Mouse (Mus musculus): ENCODE results near the gene Ccdc106. TPM values are rescaled to one million over a fixed set of nuclear protein-coding genes. Genes with fewer than 3 reads are reported as not detected.
A peak's percentile ranks its signal among the peaks of the same experiment; 100 is the strongest.
"Not testable (repeated sequence)": the region's sequence is repeated elsewhere in the genome, so short reads cannot be mapped to it uniquely, and the experiment has no call there.

Gene Ccdc106
- polyA plus RNA-seq, 3 experiments from 2014 or later: not detected

DNA sequence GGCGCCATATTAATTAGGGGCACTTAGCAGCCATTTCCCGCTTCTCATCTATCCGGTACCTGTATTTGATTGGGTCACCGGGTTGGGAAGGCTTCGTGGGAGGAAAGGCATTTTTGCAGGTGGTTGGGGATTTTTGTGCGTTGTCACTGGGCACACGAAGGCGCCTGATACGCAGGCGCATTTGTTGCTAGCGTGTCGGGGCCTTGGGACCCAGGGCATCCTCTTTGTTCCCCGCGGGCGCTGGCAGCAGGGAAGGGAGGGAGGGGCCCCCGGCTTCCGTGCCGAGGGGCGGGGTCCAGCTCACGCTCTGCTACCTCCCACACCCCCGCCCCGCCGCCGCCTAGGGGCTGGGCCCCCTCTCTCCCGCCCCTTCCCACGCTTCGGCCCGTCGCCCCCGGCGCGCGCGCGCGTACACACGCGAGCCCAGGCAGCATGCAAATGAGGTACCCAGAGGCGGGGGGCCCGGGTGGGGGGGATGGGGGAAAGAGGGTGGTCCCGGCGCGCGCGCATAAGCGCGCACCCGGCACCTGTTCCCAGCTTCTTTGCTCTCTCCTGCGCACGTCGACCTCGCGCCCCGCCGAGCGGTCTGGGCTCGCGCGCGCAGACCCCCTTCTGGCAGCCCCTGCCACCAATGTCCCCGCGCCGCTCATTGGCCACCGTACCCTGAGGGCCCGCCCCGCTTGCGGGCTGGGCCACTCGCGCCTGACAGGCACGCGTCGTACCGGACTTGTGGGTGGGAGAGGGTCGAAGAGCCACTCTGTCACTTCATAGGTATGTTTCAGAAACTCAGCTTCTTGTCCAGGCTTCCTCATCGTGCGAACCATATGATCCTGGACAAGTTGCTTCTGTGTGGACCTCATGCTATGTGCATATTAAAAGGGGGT lies 5.0 kb upstream of the Ccdc106 start, which contains the start of gene Gm44973:
Gene Gm44973 (plus strand): TSS at position 379 of the 884 bp plus-strand sequence.
- ATAC-seq: peak; percentile 78

DNA sequence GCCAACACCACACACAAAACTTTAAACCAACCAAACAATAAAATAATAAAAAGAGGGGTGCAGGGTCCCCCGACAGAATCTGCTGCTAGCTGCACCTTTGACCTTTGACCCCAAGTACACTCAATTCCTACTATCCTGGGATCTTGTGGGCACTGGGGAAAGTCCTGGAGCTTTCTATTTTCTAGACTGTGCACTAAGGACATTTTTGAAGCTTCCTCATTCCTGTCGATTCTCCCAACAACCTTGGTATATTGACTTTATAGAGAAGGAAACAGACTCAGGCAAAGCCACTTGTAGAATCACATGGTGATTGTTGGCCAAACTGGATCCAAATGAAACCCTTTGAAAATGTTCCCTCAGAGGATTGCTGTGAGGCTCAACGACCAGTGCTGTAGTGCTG lies 4.3 kb upstream of the Ccdc106 start:
- ATAC-seq: no peak

DNA sequence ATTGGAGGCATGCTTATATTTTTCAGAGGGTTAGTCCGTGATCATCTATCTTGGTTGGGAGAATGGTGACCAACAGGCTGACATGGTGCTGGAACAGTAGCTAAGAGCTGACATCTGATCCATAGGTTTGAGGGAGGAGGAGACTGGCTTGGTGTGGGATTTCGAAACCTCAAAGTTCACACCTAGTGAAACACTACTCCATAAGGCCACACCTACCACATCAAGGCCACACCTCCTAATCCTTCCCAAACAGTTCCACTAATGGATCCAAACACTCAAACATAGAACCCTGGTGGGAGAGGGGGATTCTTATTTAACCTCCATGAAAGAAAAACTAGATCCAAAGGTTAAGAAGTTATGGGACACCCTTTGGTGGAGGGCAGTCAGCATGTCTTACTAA lies 3.4 kb upstream of the Ccdc106 start:
- no peak for ATAC-seq

DNA sequence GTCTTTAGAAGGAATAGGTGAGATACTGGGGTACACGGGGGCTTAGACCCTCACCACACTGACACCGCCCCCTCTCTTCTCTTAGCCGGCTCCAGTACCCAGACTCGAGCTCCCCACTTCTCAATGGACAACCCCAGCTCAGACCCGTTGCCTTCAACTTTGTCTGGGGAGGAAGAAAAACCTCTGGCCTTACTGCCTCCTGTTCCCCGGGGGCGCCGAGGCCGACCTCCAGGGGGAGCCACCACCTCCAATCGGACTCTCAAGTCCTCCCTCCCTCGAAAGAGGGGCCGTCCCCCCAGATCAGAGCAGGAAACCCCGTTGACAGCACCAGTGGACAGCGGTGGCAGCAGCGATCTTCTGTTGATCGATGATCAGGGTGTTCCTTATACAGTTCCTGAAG lies 3.0 kb upstream of the Ccdc106 start:
- no peak for ATAC-seq

DNA sequence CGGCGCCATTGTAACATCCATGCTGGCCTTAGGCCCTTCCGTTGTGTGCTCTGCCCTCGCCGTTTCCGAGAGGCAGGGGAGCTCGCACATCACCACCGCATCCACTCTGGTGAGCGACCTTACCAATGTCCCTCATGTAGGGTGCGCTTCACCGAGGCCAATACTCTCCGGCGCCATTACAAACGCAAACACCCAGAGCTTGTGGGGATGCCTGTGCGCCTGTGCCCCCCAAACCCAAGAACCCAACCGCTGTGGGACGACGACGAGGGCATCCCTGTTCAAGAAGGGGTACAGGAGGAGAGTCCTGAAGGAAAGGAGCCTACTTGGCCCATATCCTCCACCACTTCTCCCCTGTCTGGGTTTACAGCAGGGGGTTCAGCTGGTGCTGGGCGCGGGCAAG lies 2.4 kb upstream of the Ccdc106 start:
- no peak for ATAC-seq

DNA sequence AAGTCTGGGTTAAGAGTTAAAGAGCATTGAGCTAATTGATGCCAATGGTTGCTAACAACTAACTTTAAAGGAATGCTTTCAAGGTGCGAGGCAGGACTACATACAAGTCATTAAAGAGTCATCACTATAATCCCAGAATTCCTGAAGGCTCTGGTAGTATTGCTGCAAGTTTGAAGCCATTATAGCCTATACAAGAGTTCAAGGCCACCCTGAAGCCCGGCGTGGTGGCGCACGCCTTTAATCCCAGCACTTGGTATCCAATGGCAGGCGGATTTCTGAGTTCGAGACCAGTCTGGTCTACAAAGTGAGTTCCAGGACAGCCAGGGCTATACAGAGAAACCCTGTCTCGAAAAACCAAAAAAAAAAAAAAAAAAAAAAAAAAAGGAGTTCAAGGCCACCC lies 777 bp upstream of the Ccdc106 start:
- not testable (repeated sequence) for ATAC-seq

DNA sequence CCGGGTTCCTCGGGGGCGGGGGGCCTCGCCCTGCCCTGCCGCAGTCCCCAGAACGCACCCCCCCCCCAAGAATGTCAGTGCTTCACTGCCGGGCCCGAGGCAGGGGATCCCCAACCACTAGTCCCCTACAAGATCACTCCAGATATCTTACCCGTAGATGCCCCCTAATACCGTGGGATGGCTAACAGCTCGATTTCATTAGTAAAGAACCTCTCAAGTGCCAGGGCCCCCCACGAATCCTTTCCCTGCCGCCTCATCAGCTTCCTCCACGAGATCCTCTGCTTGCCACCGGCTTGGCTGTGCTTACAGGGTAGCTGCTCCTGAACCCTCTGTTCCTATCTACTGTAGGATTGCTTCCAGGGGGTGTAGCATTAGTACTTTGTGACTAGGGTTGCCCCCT lies 332 bp downstream of the Ccdc106 start:
- peak; percentile 4 for ATAC-seq

DNA sequence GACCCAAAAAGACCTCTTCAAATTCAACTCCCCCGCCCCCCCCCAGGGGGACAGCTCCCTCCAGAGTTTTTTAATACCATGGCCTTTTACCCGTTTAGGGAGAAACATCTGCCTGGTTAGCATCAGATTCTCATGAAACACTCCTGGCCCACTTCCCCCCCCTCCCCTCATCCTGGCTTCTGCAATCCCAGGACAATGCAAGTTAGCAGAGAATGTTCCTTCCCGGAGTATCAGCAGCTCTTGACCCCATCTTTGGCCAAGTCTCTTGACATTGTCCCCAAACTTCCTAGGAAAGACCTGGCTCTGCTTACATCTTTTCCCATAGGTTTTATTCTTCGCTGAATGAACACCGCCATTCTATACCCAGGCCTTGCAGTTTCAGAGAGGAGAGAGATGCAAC lies 844 bp downstream of the Ccdc106 start:
- ATAC-seq: no peak

DNA sequence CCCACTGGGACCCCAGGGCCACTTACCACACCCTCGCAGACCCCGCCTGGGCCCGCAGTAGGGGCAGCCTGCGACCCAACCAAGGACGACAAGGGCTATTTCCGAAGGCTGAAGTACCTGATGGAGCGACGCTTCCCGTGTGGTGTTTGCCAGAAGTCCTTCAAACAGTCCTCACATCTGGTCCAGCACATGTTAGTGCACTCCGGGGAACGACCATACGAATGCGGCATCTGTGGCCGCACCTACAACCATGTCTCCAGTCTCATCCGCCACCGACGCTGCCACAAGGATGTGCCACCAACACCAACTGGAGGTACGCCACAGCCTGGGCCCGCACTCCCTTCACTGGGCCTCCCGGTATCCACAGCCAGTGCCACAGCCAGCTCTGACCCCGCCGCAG lies 9.2 kb downstream of the Ccdc106 start:
- no peak for ATAC-seq

DNA sequence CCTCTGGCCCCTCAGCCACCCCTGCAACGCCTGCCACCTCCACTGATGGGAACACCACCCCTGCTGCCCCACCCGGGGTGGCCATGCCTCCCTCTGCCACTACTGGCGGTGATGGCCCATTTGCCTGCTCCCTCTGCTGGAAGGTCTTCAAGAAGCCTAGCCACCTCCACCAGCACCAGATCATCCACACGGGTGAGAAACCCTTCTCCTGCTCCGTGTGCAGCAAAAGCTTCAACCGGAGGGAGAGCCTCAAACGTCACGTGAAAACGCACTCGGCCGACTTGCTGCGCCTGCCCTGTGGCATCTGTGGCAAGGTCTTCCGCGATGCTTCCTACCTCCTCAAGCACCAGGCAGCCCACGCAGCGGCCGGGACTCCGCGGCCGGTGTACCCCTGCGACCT lies 9.6 kb downstream of the Ccdc106 start:
- no peak for ATAC-seq

DNA sequence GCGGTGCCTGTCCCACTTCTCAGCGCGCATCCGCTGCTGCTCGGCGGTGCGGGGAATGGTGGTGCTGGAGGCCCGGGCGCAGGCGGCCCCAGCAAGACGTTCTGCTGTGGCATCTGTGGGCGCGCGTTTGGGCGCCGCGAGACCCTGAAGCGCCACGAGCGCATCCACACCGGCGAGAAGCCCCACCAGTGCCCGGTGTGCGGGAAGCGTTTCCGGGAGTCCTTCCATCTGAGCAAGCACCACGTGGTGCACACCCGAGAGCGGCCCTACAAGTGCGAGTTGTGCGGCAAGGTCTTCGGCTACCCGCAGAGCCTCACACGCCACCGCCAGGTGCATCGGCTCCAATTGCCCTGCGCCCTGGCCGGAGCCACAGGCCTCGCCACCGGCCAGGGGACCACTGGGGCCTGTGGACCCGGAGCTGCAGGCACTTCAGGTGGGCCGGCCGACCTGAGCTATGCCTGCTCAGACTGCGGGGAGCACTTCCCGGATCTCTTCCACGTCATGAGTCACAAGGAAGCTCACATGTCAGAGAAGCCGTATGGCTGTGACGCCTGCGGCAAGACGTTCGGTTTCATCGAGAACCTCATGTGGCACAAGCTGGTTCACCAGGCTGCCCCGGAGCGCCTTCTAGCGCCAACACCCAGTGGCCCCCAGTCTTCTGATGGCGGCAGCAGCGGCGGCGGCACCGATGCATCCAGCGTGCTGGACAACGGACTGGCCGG lies 10.4 kb downstream of the Ccdc106 start:
- no peak for ATAC-seq

DNA sequence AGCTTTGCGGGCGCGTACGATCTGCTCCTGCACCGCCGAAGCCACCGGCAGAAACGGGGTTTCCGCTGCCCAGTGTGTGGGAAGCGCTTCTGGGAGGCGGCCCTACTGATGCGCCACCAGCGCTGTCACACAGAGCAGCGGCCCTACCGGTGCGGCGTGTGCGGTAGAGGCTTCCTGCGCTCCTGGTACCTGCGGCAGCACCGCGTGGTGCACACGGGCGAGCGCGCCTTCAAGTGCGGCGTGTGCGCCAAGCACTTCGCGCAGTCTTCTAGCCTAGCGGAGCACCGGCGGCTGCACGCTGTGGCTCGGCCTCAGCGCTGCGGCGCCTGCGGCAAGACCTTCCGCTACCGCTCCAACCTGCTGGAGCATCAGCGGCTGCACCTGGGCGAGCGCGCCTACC lies 11.1 kb downstream of the Ccdc106 start:
- no peak for ATAC-seq

DNA sequence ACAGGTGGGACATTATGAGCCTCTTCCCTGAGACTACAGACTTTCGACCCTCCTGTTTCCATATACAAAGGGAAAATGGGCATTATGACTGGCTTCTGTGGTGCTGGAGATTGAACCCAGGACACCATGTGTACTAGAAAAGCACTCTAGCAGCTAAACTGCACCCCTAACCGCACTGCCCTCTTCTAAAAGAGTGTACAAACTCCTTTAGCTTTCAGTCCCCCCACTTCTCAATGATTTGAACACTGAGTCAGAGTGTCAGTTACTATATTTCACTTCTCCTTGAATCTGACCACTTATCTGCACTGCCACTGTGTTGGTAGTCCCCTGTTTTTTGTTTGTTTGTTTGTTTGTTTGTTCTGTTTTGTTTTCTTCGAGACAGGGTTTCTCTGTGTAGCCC lies 13.5 kb downstream of the Ccdc106 start, which contains the start of gene 4632433K11Rik:
Gene 4632433K11Rik (plus strand): TSS at position 301 of the 400 bp plus-strand sequence.
- ATAC-seq: no peak

DNA sequence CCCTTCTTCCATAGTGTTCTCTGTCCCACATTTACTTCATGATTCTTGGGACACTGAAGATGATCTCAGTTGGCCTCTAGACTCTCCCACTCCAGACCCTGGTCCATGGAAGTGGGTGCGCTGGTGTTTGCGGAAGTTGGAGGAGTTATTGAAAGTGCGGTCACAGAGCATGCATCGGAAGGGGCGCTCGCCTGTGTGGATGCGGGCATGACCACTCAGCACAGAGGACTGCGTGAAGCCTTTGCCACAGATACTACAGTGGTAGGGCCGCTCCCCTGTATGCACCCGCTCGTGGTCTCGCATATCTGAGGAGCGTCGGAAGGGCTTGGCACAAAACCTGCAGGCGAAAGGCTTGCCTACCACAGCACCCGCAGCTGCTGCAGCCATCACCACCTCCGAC lies 15.3 kb downstream of the Ccdc106 start:
- ATAC-seq: no peak

DNA sequence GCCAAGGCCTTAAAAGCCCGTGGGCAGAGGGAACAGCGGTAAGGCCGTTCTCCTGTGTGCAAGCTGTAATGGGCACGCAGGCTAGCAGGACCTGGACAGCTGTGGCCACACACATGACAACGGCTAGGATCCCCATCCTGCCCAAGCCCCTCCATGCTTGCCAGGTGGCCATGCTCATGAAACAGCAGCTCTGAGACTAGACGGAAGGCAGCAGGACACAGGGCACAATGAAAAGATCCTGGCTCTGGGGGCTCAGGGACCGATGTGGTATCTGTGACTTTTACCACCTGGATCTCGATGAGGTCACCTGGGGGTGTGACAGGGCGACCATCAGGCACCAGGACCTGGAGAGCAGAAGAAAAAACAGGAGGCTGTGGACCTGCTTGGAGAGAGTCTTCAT lies 15.8 kb downstream of the Ccdc106 start:
- no peak for ATAC-seq

DNA sequence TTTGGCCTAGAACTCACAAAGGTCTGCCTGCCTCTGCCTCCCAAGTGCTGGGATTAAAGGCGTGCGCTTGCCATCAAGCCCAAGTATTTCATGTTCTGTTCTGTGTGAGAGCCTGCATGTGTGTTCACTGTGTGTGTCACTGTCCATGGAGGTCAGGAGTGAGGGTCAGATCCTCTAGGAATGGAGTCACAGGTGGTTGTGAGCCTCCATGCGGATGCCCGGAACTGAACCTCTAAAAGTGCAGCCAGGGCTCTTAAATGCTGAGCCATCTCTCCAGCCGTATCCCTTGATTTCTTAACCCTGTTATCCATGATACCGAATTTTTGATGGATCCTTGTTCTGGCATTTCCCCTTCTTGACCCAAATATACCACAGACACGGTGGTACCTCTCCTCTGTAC lies 16.7 kb downstream of the Ccdc106 start:
- ATAC-seq: no peak

DNA sequence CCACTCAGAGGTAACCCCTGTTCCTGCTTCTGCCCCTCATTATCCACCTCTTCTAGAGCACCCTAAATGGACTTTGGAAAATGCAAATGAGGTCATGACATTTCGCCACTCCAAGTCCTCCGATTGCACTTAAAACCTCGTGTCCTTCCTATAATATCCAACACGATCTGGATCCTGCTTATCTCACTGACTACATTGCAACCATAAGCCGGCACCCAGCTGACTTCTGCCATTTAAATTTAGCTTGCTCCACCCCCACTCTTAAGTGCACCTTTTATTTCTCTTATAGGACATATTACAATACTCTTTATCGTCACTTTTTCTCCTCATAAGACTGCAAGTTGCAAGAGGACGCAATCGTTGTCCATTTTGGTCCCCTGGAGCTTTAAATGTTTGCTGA lies 17.1 kb downstream of the Ccdc106 start:
- ATAC-seq: no peak

DNA sequence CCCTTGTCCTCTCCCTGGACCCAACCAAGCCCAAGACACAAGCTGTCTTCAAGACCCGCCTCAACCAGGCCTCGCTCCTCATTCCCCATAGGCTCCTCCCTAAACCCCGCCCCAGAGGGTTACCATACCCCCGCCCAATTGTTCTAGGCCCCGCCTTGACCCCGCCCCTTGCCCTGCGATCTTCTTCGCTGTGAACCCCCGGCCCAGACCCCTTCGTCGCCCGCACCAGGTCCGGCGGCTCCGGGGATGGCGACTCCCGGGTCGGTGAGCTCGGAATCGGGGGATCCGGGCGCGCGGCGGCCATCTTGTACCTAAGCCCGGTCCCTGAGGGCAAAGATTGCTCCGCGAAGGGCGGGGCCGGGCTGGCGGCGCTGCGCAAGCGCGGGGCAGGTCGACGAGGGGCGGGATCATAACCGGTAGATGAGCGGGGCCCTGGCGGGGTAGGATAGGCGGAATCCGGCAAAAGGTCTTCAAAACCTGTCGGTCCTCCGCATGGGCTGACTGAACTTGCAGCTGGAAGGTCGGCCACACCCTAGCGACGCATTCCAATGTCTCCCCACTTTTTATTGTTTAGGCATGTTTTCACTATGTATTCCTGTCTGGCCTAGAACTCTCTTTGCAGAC lies 17.9 kb downstream of the Ccdc106 start, which contains the start of gene Zfp784:
Gene Zfp784 (minus strand): TSS at position 338 of the 624 bp plus-strand sequence.
- ATAC-seq: peak; percentile 96

DNA sequence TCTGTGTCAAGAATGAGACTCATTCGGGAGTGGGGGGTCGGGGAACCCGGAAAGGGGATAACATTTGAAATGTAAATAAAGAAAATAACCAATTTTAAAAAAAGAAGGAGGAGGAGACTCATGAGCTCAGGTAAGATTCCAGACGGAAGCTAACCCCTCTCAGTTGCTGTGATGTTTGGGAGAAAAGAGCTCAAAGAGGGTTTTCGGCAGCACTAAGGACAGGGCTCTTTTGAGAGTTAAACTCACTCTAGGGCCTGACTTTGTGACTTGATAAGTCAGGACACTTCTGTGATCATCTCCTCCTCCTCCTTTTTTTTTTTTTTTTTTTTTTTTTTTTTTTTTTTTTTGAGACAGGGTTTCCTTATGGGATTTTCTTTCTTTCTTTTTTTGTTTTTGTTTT lies 18.6 kb downstream of the Ccdc106 start:
- ATAC-seq: no peak

DNA sequence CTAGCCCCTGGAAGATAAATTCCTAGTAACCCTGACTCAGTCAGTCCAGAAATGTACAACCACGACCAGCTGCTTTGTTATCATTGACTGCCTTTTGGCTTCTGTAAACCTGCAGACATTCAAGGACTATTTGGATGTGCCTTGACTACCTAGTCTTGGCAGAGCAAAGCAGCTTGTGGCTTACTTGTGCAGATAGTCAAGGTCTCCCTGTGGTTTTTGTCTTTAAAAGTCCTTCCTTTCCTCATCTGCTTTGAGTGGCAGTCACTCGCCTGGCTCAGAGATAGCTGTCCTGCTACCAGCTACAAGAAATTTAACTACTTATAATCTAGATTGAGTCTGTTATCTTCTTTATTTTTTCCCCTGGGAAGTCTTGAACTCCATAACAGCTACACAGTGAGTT lies 24.6 kb downstream of the Ccdc106 start:
- no peak for ATAC-seq

DNA sequence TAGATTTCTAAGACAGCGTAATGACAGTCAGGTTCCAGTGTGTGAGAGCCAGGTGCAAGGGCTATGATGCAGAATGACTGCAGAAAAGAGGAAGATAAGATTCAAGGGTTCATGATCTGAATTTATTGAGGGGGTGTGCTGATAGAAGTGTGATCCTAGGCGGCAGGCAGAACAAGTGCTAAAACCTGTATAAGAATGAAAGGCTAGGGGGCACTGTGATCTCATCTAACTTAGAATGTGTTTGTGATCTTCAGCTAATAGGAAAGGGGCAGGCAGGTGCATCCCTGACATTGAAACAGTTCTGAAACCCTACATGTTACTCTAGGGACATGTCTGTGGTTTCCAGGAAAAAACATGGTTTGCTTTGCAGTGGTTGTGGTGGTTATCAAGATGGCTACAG lies 25.8 kb downstream of the Ccdc106 start:
- ATAC-seq: no peak

DNA sequence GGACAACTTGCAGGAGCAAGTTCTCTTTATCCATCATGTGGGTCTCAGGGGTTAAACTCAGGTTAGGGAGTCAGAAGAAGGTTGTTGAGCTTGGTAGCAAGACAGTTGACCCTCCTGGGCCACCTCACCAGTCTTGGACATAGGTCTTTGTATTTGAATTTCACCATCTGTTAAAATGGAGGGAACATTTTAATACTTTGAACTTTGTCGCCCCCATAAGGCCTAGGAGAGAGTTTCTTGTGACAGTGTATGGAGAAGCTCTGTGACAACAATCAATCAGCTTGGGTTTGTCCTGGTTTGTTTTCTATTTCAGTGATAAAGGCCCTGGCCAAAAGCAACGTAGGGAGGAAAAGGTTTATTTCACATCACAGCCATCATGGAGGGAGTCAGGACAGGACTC lies 27.0 kb downstream of the Ccdc106 start:
- peak; percentile 57 for ATAC-seq
